Mouse (Mus musculus) spleen, postnatal 10 days (tissue): ENCODE results near the gene Olfr875.
"Not testable (repeated sequence)": the region's sequence is repeated elsewhere in the genome, so short reads cannot be mapped to it uniquely, and the experiment has no call there.

Experiments
- DNase-seq, 2 experiments: peaks; one replicate each; pipeline ENCODE4 v3.0.0; 2021 to 2022; ENCODE audit warnings: low spot score in 2 of 2

Gene Olfr875

GRCm38 (mm10) chr9:37771759-37772158 lies at the start of gene Olfr875:
Olfr875 (plus strand) TSS chr9:37771857.
- no peak for DNase-seq

- no peak for DNase-seq
Measured at GRCm38 (mm10) chr9:37734310-37734709, 37.3 kb upstream of the Olfr875 start.

DNA sequence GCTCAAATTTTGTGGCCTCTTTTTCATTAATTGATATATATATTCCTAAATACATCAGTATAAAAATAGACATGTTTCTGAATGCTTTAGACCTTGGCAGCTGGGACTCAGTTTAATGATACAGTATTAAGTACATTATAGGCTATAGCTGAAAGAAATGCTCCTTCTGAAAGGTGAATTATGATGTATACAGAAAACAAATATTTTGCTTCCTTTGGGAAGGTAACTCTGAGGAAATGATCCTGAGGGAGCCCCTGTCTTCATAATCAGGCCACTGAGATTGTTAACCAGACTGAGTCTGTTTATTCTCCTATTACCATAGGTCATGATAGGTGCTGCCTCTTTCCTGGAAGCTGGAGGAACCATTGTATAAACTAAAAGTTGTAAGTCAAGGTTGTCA lies 26.9 kb upstream of the Olfr875 start, which contains the start of gene Olfr874:
Gene Olfr874 (plus strand): TSS at position 301 of the 400 bp plus-strand sequence.
- no peak for DNase-seq

DNA sequence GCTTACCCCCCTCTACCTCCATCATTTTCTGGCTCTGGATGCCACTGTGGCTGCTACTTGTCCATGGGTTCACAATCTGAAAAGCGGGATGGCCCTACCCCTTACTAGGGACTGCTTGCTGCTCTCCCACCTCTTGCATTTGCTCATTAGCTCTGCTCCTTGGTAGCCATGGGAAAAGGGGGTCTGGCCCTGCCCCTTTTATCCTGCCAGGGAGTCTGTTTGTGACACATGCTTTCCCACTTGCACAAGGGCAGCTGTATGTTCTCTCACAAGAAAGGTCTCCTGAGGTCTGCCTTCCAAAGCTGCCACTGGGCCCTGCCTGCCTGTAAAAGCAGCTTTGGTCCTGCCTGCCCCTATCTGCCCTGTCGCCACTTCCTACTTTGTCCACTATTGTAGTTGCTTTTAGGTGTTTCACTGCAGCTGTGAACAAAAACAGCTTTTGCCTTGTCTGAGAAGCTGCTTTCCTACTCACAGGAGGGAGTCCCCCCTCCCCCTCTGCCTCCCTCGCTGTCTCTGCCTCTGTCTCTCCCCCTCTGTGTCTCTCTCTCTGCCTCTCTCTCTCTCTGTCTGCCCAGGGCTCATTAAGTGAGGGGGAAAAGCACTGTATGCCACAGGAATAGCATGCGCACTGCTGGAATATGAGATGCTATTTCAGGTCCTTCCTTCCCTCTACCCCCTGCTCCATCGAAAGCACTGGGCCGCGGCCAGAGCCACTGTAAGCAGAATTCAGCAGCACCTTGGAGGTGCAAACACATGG lies 21.2 kb upstream of the Olfr875 start:
- no peak for DNase-seq

GRCm38 (mm10) chr9:37751467-37751866 lies 20.2 kb upstream of the Olfr875 start:
- DNase-seq, result no peak

- DNase-seq, result no peak
Measured at GRCm38 (mm10) chr9:37752006-37752405, 19.7 kb upstream of the Olfr875 start.

- DNase-seq, result no peak
Measured at GRCm38 (mm10) chr9:37761728-37762127, 9.9 kb upstream of the Olfr875 start.

- DNase-seq, result no peak
Measured at GRCm38 (mm10) chr9:37762541-37762940, 9.1 kb upstream of the Olfr875 start.

DNA sequence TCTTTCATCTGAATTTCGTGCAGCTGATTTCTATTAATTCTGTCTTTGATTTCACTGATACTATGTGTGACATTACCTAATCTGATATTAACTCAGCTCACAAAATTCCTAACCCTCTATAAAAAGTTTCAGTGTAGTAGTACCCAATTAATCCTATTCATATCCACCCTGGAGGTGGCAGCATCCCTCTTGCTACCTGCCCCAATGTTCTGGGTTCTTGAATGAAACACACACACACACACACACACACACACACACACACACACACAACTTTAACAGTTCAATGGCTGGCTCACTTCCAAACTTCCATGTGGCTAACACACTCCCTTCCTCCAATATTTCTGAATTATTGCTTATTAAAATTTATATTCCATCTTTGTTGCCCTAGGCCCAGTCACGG lies 996 bp upstream of the Olfr875 start:
- no peak for DNase-seq

DNA sequence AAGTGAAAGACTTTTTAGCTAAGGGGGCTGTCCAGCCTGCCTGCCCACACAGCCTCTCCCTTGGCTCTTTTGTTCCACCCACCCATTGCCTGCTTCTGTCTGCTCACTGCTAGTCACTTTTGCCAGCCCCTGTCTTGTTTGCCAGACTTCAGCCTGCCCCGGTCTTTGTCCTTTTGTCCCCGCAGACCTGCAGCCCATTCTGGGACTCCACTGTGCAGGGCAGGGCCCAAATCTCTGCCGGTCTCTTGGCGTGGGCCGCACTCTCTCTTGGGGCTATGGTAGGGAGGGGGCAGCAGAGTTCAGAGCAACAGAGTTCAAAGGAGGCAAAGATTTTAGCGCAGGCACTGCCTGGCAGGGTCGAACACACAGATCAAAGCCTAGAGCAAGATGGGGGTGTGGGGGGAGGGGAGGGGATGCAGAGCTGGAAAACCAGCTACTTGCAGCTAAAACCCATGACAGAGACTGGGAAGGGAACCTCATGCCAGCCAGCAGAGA lies 11.2 kb downstream of the Olfr875 start:
- DNase-seq, result no peak

- DNase-seq, result not testable (repeated sequence)
Measured at GRCm38 (mm10) chr9:37783394-37784387, 12.0 kb downstream of the Olfr875 start.

GRCm38 (mm10) chr9:37786411-37786810 lies 14.8 kb downstream of the Olfr875 start:
- no peak for DNase-seq

- no peak for DNase-seq
Measured at GRCm38 (mm10) chr9:37802055-37802454, 30.4 kb downstream of the Olfr875 start.

GRCm38 (mm10) chr9:37802731-37803130 lies 31.1 kb downstream of the Olfr875 start, which contains the start of gene Olfr876:
Olfr876 (plus strand) TSS chr9:37803031.
- no peak for DNase-seq

- DNase-seq, result no peak
Measured at GRCm38 (mm10) chr9:37807235-37807634, 35.6 kb downstream of the Olfr875 start.

DNA sequence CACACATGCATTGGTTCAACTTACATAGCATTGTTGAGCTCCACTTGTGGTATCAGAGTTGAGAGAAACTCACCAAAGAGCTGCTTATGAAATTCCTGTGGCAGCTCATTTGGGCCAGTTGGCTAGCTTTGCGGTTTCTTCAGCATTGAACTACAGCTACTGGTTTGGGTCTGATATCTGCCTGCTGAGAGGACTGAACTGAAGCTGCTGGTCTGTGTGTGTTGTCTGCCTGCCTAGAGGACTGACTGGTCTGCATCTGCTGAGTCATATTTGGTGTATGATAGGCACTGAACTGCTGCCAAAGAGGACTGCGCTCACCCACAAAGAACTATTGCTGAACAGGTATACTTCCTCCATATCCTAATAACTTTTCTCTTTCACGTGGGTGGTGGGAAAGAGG lies 36.8 kb downstream of the Olfr875 start:
- no peak for DNase-seq

DNA sequence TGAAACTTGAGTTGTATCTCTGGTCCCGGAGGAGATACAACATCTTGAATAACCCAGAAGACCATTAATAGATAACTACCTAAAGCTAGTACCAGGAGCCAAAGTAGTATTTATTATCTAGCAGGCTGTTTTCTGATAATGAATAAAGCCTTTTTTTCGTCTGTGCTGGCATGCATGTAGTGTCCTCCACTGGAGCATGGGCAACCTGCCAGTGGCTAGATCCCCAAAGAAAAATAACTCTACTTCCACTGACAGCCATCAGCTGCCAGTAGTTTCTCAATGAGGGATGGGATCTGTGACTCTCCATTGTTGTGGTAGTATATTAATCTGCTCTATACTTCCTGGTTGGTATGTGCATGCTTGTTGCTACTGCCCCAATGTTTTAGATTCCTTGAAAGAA lies 37.3 kb downstream of the Olfr875 start:
- no peak for DNase-seq

DNA sequence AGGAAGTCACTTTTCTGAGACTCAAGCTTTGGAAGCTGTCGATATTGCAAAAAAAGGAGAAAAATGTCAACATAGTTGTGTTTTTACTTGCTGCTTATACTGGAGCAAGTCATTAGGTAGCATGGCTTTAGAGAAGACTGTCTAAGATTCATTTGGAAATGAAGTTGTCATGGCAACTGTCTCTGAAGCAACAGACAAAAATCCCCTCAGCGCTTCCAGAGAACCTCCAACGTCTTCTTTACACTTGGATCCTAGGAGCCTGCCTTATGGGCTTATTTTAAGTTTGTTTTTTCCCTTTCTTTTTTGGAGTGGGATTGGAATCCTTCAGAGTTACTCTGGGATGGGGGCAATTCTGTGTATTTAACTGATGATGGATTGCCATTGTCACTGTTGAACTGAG lies 43.0 kb downstream of the Olfr875 start:
- DNase-seq, result no peak
